Mouse (Mus musculus): ENCODE measurements at regions not wholly inside any gene's neighbourhood (a gene's known extent, or its start where the extent isn't known, plus 50 kb on each side); places are given as distances from the start of the nearest gene placed in this dataset.

GRCm38 (mm10) chr13:110578159-110578558, 183.3 kb downstream of the Plk2 start:
- CTCF ChIA-PET = no interaction called here

- CTCF ChIA-PET = no interaction called here
Measured at GRCm38 (mm10) chr13:110580166-110580565, 185.3 kb downstream of the Plk2 start.

- CTCF ChIA-PET = no interaction called here
Measured at GRCm38 (mm10) chr13:110580570-110580969, 185.7 kb downstream of the Plk2 start.

- CTCF ChIA-PET = no interaction called here
Measured at GRCm38 (mm10) chr13:110584765-110585164, 189.9 kb downstream of the Plk2 start.

DNA sequence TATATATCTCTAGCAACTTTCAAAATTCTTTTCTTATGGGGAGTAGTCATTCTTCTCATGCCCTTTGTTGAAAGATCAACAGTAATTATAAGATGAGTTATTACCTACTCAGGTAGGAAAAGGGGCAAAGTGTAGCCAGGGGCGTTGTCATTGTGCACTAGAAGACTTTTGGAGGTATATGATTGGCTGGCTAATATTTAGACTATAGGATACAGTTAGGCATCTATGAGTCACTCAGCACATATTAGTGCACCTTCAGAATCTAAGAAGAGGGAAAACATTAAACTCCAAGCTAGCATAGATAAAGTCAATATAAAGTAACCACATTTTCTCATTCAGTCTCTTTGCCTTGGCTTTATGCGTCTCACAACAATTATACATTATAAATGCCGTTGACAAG, 199.8 kb downstream of the Plk2 start:
- CTCF ChIA-PET = no interaction called here

GRCm38 (mm10) chr13:110599666-110600065, 204.8 kb downstream of the Plk2 start:
- CTCF ChIA-PET = no interaction called here

DNA sequence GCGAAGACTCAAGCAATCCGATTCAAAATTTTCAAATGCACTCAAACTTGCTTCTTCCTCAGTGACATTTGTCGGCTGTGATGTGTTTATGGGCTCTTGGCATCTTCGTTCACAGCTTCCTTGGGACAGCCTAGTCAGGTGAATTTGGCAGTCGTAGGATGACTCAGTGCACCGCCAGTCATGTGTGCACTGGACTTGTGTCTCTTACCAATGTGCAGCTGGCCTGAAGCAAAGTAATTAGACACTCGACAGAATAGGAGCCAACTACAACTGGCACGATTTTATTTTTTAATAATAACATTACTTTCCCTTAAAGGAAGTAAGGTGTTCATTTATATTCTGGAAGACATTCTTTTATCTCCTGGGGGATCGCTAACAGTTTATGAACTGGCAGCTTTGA, 205.5 kb downstream of the Plk2 start:
- CTCF ChIA-PET = no interaction called here

DNA sequence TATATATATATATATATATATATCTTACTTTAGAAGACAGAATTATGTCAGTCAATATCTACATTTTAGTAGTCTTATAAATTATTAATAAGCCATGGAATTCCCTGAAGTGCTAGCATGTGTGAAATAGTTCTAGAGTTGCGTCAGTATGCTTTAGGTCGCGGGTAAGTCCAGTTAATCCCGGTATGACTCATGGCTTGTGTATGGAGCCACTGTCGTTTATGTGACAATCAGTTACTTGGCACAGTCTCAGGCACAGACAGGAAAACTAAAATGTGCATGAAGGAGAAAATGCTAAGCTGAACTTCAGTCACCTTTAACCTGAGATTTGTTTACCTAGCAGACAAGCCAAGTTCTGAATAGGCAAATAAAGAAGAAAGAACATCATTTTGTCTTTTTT, 206.5 kb downstream of the Plk2 start:
- CTCF ChIA-PET = no interaction called here

- CTCF ChIA-PET = no interaction called here
Measured at GRCm38 (mm10) chr13:110601840-110602239, 207.0 kb downstream of the Plk2 start.

- CTCF ChIA-PET = no interaction called here
Measured at GRCm38 (mm10) chr13:110602894-110603293, 208.0 kb downstream of the Plk2 start.

- CTCF ChIA-PET = no interaction called here
Measured at GRCm38 (mm10) chr13:110619010-110619409, 224.2 kb downstream of the Plk2 start.

DNA sequence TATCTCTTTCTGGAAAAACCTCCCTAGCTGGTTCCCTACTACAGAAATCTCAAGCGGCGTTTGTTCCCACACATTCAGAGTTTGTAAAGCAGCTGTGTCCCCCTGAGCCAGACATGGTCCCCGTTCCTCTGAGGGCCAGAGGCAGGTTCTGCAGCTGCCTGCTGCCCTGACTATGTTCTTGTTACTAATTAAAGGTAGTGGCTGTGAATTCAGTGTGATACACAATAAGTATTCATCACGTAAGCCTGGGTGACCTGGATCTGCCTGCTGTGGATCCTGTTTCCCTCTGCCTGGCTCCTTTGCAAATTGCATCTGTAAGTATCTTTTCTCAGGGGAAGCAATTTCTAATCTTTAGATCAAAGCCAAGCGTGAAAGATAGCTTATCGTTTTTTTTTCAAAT, 232.3 kb downstream of the Plk2 start:
- CTCF ChIA-PET = no interaction called here

DNA sequence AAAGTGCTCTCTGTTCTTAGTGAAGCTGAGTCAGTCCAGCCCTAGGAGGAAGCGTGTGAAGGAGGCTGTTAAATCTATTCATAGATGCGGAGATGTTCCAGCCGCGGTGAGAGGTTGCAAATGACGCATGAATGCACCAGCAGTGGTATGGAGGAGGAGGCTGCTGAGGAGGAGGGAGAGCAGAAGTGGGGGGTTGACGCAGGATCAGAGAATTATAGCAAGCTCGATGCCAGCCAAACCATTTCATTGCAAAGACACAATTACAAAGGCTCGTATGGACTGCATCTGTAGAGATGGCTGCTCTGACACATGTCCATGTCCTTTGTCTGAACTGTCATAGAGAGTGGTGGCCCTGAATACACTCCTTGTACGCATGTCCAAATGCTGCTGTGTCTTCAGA, 232.9 kb downstream of the Plk2 start:
- CTCF ChIA-PET = no interaction called here

DNA sequence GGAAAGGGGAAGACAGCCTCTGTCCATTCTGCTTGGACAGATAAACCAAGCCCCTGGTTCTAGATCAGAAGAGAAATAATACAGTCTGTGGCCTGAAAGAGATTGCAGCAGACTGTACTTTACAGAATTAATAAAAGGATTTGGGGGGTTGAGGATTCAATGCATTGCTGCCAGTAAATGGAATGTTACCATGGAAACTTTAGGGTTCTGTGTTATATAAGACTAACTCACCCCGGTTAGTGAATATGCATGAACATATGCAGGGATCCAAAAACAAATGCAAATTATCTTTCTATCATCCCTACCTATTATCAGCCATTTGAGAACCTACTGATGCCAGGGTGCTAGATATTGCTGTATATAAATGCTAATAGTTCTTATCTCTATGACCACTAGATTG, 233.4 kb downstream of the Plk2 start:
- CTCF ChIA-PET = no interaction called here

- CTCF ChIA-PET = interaction anchor here (0.6 kb wide), 1 partner anchor 87 kb away, joined by 6 read pairs; no protein-coding TSS in a partner anchor
Measured at GRCm38 (mm10) chr13:110633261-110633781, 238.5 kb downstream of the Plk2 start.

DNA sequence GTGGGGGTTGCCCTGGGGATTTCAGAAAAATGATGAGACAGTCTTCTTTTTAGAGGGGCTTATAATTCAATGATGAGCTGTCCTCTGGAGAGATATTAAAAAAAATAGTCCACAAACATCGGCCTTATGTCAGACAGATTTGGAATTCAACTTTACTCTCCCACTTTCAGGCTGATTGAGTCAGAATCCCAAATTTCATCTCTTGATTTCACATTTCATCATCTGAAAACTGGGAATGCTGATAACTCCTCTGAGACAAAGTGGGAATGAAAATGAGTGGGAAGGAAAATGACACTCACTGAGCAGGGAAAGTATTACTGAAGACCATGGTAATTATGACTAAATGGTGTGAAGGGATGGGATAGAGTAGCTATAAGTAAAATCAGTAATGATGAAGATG, 239.1 kb downstream of the Plk2 start:
- CTCF ChIA-PET = no interaction called here

GRCm38 (mm10) chr13:110642792-110643191, 247.9 kb downstream of the Plk2 start:
- CTCF ChIA-PET = no interaction called here

DNA sequence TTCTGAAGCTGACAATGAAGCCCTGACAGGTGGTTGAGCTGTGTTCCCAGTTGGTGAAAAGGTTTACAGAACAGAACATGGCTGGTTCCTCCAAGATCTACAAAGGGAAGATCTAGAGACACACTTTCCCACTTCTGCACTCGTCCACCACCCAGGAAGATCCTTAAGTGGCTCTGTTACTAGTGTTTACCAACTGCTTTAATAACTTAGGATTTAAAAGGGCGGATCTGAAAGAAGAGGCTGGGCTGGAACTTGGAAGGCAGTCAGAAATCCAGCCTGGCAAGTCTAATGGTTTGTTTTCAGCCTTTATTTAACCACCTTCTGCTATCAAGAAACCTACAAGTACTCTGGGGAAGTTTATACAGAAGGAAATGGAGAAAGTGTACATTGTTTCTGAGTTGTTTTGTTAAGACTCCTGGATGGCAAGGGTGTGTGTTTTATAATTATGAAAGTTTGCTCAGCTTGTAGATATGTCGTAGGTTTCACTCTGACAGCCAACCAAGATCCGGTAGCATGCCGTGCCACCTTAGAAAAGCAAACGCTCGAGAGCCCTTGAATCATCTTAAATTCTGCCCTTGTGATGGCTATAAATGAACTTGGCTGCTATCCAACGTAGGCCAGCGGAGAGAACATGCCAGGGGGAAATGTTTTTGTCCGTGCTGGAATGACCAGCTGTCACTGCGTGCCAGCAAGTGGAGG, 248.5 kb downstream of the Plk2 start:
- CTCF ChIA-PET = no interaction called here

DNA sequence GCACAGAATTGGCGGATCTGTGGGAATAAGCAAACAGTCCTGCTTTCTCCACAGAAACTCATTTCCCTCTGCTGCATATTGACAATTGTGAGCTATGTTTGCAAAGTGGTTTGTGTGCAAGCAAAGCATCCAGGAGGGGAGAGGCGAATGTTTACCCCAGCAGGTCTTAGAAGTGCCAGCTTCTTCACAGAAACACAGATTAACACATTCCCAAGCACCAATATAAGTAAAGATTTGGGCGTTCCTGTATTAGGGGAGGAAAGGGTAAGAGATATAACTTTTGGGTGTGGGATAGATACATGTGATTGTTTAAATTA, 249.0 kb downstream of the Plk2 start:
- CTCF ChIA-PET = no interaction called here

- CTCF ChIA-PET = no interaction called here
Measured at GRCm38 (mm10) chr13:110649378-110649777, 254.5 kb downstream of the Plk2 start.

GRCm38 (mm10) chr13:110649870-110650497, 255.1 kb downstream of the Plk2 start:
- CTCF ChIA-PET = no interaction called here

GRCm38 (mm10) chr13:110652201-110652600, 257.4 kb downstream of the Plk2 start:
- CTCF ChIA-PET = no interaction called here

- CTCF ChIA-PET = interaction anchor here (0.7 kb wide), 1 partner anchor 94 kb away, joined by 14 read pairs; no protein-coding TSS in a partner anchor
Measured at GRCm38 (mm10) chr13:110665073-110665800, 270.4 kb downstream of the Plk2 start.
